Mouse (Mus musculus) kidney, embryonic 15.5 days (tissue): ENCODE results near the gene Zfp652. TPM values are rescaled to one million over a fixed set of nuclear protein-coding genes. Genes with fewer than 3 reads are reported as not detected.
"Not testable (repeated sequence)": the region's sequence is repeated elsewhere in the genome, so short reads cannot be mapped to it uniquely, and the experiment has no call there.

Experiments
- ATAC-seq: fragments of 200-750 bp; cut with Nextera tagmentation; replicated peaks from 2 replicates; pipeline ENCODE4 v1.8.0; 2017; ENCODE audit warnings: moderate TSS enrichment; ENCODE audit not compliant: low FRiP score
- H3K27ac ChIP-seq: fragments of 300-500 bp; sonication (generic); 2 replicates; pipeline ENCODE4 v1.5.1; 2015; ENCODE audit warnings: mild to moderate bottlenecking, inconsistent platforms
- H3K27me3 ChIP-seq: fragments of 300-500 bp; sonication (generic); 2 replicates; pipeline ENCODE4 v1.6.1; 2015; ENCODE audit warnings: inconsistent platforms
- H3K36me3 ChIP-seq: fragments of 300-500 bp; sonication (generic); 2 replicates; pipeline ENCODE4 v1.6.1; 2015; ENCODE audit warnings: inconsistent platforms
- H3K4me1 ChIP-seq: fragments of 300-500 bp; sonication (generic); 2 replicates; pipeline ENCODE4 v1.6.1; 2015; ENCODE audit warnings: inconsistent platforms
- H3K4me2 ChIP-seq: fragments of 300-500 bp; sonication (generic); 2 replicates; pipeline ENCODE4 v1.6.1; 2015; ENCODE audit warnings: moderate library complexity, mild to moderate bottlenecking, inconsistent platforms
- H3K4me3 ChIP-seq: fragments of 300-500 bp; sonication (generic); replicated peaks from 2 replicates; pipeline ENCODE4 v1.5.1; 2015; ENCODE audit warnings: mild to moderate bottlenecking, inconsistent platforms
- H3K9ac ChIP-seq: fragments of 300-500 bp; sonication (generic); 2 replicates; pipeline ENCODE4 v1.6.1; 2015; ENCODE audit warnings: mild to moderate bottlenecking, inconsistent platforms
- H3K9me3 ChIP-seq: fragments of 300-500 bp; sonication (generic); replicated peaks from 2 replicates; pipeline ENCODE4 v1.6.1; 2016; ENCODE audit warnings: inconsistent platforms
- WGBS: fragments of 180-500 bp; shearing (Covaris S2); methylation state at CpG from one replicate; pipeline ENCODE4 v1.1.7; 2015; ENCODE audit warnings: mixed read lengths; 5-methylcytosine and 5-hydroxymethylcytosine counted together
- polyA plus RNA-seq: library from polyadenylated mRNA; unstranded; fragments of >200 nt; fragmentation: Nextera tagmentation; extraction: Ambion mirVana; gene quantifications from 2 replicates; pipeline ENCODE4 v1.2.1, GENCODE M21; 2015

The Zfp652 gene
- polyA plus RNA-seq, 1 experiment from 2014 or later: 22.3 TPM

DNA sequence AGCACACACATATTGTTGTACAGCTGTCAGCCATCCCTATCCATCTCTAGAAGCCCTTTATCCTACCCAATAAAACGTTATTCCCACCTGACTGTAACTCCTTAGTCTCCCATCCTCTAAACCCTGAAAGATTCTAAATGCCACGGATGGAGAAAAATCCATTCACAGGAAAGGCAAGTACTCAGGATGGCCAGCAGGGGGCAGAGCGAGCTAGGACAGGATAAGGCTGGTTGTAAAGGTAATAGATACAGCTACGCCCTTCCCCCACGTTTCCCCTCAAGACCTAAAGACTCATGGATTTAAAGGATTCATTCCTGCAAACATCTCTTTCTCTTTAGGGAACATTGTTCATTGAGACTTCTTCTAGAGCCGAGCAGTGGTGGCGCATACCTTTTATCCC lies 163.8 kb downstream of the Zfp652 start:
- ATAC-seq: no peak
- Histone ChIP-seq H3K27me3 (no peaks in the 10 kb centered on the region; the same call in 1 of the 2 replicates), H3K4me2 (peak overlapping the region; percentile 44), H3K4me3 (no peak overlapping the region), H3K27ac (no peak overlapping the region), H3K9ac (no peak overlapping the region), H3K4me1 (no peaks in the 10 kb centered on the region), H3K9me3 (no peaks in the 10 kb centered on the region), H3K36me3 (no peaks in the 10 kb centered on the region)
- 19% methylated on average over 7 of the region's 7 CpGs for WGBS

DNA sequence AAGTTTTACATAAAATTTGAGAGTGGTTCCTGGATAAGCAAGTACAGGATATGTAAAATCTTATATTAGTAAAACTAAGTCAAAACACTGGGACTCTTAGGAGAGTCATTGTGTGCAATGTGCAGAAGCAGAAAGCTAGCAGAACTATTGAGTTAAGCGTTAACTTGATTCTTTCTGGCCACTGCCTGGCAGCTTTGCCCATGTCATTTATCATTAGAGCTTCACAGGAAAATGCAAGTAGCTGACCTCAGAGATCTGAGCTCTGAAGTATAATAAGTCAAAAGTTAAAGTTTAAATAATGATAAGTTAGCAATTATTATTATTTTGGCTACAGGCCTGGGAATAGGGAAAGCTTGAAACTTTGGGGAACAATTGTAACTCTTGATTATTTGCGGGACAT lies 167.4 kb downstream of the Zfp652 start:
- H3K36me3 ChIP-seq, H3K9ac ChIP-seq, H3K9me3 ChIP-seq, H3K27me3 ChIP-seq, H3K4me3 ChIP-seq, ATAC-seq, H3K4me1 ChIP-seq, H3K27ac ChIP-seq, H3K4me2 ChIP-seq: not testable (repeated sequence)
- 62% methylated on average over 2 of the region's 2 CpGs for WGBS

Other genes with a start within 250 kb of the Zfp652 start
- gene Nxph3, start 198.1 kb upstream of the Zfp652 start, polyA plus RNA-seq: 0.32 and 0.40 TPM in 2 replicates
- 25.8 and 28.7 TPM in 2 replicates for gene Ngfr, start 124.9 kb upstream of the Zfp652 start, polyA plus RNA-seq
- gene Phb, start 45.7 kb upstream of the Zfp652 start, polyA plus RNA-seq: 270 and 290 TPM in 2 replicates
- gene B130006D01Rik, start 10.9 kb downstream of the Zfp652 start, polyA plus RNA-seq: 1.3 and 1.6 TPM in 2 replicates
- gene Phospho1, start 111.8 kb downstream of the Zfp652 start, polyA plus RNA-seq: 2.0 TPM in 1 of 2 replicates, not detected in the other
- gene Gngt2, start 124.5 kb downstream of the Zfp652 start, polyA plus RNA-seq: 22.8 and 23.7 TPM in 2 replicates
- 10.1 and 11.4 TPM in 2 replicates for gene Abi3, start 129.8 kb downstream of the Zfp652 start, polyA plus RNA-seq
- gene B4galnt2, start 202.2 kb downstream of the Zfp652 start, polyA plus RNA-seq: 1.4 TPM in 2 replicates